Mouse (Mus musculus): Measurements from ENCODE around the gene Cux1.

Gene Cux1

DNA sequence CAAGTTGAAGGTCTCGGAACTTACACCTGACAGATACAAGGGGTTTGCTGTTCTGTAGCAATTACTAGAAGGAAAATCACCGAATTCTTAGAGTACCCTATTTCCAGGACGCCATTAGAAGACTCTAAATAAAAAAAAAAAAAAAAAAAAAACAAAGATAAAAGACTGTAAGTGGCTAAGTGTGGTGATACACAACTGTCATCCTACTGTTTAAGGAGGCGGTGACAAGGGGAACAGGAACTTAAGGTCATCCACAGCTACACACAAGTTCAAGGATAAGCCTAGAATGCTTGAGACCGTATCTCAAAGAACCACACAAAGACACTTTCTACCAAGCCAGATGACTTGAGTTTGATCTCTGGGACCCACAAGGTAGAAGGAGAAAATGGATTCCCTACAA, 56.7 kb downstream of the Cux1 start:
- no peak for DNase-seq (ENCODE audit: low spot score in 2 of 2)

DNA sequence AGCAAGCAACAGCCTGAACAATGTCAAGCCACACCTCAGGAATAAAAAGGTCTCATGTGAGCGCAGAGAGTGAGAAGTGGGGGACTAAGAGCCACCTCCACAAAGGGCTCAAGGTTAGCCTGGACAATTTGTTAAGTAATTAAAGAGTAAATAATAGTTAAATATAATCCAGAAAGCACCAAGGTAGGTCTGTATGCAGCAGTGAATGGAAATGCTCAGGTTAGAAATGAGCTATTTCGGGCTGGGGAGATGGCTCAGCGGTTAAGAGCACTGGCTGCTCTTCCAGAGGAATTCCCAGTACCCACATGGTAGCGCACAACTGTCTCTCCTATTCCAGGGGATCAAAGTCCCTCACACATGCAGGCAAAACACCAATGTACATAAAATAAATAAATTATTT, 59.7 kb downstream of the Cux1 start:
- DNase-seq (ENCODE audit: low spot score in 2 of 2): no peak

DNA sequence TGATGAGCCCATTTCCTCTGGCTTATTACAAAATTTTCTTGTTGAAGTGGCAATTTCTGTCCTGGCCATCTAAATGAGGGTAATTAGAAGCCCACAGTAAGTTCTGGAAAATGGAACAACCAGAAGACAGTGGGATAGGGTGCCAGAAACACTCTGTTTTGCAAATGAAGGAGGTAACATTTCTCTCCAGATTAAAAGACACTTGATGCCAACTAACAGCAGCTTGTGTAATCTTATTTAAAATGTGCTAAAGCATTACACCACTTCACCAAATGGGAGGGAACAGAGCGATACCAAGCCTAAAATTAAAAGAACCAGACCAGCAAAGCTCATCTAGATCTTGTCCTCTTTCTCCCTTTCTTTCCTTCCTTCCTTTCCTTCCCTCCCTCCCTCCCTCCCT, 61.0 kb downstream of the Cux1 start:
- DNase-seq (ENCODE audit: low spot score in 2 of 2): no peak

DNA sequence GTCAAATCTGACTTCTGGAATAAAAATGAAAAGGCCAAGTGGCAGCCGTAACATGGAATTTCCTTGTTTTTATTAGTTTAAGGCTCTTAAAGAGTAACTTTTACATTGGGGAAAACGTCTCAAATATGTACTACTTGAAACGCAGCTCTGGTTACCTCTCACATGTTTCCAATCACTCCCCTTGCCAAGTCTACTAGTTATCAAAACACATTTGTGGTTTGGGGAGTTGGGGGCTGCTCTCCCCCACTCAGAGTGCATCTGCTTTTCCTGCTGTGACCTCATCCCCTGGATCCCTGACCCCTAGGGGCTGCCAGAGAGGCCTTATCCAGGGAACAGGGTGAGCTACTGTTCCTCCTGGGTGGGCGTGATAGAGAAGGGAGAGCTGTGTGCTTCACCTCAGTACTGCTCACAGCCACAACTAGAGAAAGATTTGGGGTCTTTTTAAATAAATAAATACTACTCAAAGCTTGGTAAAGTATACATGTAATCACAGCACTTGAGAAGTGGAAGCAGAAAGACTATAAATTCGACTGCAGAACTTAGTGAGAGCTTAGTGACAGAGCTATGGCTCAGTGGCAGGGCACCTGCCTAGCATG, 64.7 kb downstream of the Cux1 start:
- no peak for DNase-seq (ENCODE audit: low spot score in 2 of 2)

DNA sequence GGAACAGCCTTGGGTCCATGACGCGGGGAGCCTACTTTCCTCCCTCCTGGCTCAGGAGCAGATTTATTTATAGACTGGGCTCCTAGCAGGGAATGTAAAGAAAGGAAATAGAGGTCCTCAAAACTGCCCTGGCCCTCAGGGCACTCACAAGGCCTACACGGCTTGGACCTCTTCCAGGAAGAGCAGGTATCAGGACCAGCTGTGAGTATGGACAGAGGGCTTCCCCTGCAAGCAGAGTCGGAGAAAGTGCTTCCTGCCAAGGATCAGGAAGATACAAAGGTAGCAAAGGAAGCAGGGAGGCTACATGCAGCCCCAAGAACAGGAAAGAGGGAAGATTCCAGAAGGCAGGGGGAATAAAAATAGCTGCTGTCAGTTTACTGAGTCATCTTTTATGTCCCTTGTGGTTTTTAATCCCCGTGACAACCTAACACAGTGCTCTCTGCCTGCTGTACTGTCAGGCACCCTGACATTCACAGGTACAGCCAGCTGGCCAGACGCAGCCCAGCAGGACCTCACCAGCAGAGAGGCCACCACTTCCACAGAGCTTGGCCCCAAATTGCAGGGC, 66.9 kb downstream of the Cux1 start:
- DNase-seq (ENCODE audit: low spot score in 2 of 2): no peak

DNA sequence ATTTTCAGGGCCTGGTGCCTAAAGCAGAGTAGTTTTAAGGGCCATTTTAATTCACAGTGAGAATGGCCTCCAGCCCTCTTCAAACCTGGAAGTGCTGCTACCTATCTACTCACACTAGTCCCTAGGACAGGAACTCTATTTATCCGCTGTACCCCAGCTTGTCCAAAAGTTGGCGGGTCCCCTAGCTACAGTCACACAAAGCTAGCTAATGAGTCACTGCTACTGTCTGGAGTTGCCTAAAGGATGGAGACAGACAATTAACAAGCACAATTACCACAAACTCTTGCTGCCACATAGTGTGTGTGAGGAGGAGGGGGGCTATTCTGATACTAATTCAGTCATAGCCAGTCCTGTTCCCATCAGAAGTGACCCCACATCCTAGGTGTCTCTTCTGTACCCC, 68.0 kb downstream of the Cux1 start:
- DNase-seq (ENCODE audit: low spot score in 2 of 2): no peak

DNA sequence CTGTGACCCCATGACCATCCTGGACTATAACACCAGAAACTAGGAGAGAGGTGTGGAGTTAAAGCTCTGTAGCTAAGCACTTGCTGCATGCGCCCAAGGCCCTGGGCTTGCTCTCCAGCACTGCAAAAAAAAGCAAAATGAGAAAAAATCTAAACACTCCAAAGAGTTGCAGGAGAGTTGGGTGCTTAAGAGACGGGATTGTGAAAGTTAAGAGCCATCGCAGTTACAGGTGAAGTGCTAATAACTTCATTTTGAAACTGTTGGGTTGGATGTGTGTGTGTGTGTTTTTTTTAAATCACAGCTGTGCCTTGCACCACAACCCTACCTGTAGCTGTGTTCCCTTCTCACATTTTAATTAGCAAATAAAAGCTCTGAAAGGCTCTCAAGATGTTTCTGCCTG, 68.5 kb downstream of the Cux1 start:
- no peak for DNase-seq (ENCODE audit: low spot score in 2 of 2)

DNA sequence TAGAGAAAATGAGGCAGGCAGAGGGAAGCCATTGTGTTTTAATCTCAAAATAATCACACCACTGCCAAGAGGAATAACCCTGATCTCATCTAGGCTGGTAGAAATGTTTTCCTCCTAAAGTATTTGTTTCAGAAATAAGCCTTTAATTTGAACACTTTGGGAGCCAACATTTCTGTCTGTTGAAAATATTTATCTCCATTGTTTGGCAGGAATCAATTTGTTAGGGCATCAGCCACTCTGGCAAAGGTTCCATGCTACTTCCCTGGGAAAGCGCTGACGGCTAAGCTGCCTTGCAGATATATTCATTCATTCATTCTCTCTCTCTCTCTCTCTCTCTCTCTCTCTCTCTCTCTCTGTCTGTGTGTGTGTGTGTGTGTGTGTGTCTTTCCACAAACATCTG, 70.0 kb downstream of the Cux1 start:
- no peak for DNase-seq (ENCODE audit: low spot score in 2 of 2)

DNA sequence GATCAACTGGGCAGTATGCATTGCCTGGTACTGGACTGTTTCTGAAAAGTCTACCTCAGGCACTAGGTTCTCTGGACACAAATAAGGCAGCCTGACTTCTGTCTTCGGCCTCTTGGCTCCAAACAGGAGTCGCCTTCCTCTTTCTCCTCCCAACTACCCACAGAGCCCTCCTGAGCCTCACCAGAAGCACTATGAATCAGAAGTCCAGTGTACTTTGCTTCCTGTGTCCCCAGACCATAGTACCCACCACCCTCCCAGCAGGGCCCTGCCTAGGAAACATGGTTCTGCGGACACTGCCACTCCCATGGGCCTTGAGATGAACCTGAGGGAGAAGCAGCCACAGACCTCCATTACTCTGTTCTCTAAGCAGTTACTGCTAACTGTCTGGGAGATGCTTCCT, 71.7 kb downstream of the Cux1 start:
- no peak for DNase-seq (ENCODE audit: low spot score in 2 of 2)

DNA sequence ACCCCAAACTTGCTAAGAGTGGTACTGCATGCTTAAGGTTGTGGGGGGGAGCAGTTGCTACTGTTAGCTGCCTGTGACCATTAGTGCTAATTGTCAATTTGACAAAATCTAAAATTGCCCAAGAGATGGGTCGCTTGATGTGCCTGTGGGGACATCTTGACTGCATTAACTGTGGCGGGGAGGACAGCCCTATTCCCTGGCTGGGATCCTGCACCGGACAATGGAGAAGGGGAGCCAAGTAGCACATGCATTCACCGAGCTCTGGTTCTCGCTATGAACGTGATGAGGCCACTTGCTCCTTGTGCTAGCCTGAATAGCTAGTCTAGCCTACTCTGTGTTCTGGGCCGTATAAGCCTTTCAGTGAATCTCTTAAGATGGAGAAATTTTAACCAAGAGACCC, 72.4 kb downstream of the Cux1 start:
- DNase-seq (ENCODE audit: low spot score in 2 of 2): no peak

DNA sequence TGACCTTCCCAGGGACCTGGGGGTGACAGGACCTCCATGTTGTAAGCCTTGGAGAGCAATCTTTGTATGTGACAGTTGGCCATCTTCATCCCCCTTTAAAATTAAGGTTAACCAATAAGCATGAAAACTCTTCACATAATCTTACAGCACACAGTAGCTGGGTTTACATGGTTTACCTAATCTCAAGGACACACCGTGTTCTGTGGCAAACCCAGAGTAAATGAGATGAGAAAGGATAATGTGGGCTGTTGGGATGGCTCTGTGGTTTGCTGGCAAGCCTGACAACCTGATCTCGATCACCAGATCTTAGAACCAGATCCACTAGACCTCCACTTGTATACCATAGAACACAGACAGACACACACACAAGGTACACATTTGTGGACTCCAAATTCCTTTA, 73.0 kb downstream of the Cux1 start:
- no peak for DNase-seq (ENCODE audit: low spot score in 2 of 2)

DNA sequence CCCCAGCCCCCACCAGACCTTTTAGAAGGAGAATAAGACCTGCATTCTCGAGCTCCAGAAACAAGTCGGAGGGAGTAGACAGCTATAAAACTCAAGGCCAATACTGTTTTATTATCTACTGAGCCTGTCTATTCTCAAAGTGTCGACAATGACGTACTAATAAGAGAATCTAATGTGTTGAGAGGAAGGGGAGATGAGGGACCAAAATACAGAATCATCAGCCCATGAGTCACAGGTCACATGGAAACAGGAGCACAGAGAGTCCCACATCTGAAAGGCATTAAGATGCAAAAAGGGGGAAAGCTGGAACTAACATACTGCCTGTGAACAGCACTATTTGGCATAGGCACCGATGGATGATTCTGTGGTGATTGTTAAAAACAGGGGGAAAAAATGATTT, 77.8 kb downstream of the Cux1 start:
- no peak for DNase-seq (ENCODE audit: low spot score in 2 of 2)

DNA sequence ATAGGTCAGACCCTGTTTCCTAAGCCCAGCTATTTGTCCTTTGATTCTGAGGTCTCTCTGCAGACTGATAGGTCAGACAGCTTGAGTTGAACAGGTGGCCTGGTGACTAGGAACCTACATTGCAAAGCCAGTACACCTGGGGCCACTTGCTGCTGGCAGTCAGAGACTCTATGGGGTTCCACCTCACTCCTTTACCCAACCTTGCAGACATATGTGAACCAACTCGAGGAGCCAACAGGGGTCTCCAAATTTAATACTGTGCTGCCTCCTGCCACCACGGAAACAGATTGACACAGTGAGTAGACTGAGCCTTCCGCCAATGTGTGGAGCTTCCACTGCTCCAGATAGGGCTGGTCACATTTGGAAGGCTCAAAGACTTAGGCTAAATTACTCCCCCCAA, 78.6 kb downstream of the Cux1 start:
- no peak for DNase-seq (ENCODE audit: low spot score in 2 of 2)

DNA sequence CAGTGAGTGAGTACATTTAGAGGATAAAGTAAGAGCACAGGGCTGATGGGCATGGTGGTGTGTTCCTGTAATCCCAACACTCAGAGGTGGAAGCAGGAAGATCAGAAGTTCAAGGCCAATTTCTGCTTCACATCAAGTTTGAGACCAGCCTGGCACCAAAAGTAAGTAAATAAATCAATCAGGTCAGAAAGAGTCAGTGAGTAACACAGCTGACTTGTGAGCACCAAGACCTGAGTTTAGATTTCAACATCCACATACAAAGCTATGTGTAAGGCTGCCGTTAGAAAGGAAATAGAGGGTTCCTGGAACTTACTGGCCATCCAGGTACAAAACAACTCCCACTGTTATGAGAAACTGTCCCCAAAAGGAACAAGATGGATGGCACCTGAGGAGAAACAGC, 79.1 kb downstream of the Cux1 start:
- no peak for DNase-seq (ENCODE audit: low spot score in 2 of 2)

DNA sequence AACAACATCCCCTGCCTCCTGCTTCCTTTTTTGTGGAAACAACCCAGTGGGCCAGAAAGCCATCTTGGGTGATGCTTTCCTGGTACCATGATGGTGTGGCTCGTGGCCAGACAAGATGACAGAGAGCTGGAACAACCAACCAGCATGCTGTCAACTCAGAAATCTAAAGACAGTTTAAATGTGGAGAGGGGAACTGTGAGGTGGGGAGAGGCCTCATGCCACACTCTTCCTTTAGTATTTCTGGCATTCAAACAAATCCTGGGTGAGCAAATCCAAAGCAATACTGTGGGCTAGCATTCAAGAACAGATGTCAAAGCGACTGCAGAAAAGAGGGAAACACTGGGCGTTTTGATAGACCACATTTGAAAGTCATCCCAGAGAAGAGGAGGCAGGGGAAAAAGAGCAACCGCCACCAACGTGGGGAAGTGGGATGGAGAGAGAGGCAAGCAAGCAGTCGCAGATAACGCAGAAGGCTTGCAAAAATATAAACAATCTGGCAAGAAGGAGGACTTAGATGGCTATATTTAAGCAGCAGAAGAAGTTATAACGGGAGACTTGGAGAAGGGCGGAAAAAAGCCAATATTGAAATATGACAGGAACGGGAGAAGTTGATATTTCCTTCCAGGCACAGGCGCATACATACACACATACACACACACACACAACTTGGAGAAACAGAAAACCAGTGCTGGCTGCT, 79.7 kb downstream of the Cux1 start:
- no peak for DNase-seq (ENCODE audit: low spot score in 2 of 2)

DNA sequence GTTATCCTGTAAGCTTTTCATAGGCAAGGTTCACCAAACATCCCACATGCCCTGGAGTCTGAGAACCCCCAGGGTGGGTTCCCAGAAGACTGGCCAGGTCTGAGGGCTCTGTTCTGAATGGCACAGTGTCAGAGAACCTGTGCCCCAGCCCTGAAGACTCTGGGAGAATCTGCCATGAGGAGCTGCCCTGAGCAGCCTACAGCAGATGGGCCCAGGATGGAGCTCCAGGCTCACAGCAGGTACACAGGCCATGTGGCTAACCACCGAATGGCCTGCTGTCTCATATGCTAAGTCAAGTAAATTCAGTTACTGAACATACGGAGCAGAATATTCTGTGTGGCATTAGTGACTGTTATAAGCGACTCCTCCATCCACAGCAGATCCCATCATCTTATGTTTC, 80.9 kb downstream of the Cux1 start:
- DNase-seq (ENCODE audit: low spot score in 2 of 2): no peak

DNA sequence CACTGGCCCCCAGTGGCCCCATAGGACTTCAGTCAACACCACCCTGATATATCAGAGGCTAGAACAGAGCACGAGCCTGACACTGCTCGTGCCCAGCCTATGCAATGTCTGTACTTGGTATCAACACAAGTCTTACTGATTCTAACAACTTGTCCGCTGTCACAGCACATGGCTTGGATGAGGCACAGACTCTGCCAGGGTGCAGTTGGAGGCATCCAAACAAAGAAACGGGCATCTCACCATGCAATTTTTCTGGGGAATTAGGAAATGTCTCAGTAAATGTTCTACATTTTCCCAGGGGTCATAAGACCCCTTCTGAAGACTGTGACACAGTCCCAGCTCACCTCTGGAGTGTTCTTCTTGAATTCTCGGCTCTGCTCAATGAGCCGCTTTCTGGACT, 81.9 kb downstream of the Cux1 start:
- no peak for DNase-seq (ENCODE audit: low spot score in 2 of 2)

DNA sequence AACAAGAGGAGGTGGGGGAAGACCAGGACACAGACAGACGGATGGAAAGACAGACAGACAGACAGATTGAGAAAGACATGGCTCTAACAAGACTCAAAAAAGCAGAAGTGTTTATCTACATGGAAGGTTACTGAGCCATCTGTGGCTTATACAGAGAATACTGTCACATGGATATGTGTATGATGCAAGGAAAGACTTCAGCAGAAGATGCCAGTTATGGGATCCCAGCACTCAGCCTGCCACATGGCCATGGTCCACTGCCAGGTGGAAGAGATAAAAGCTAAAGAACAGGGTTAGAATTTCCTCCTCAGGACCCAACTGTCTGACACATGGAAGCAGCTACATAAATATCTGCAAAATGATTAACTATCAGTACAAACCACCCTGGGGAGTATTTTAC, 84.9 kb downstream of the Cux1 start:
- no peak for DNase-seq (ENCODE audit: low spot score in 2 of 2)

DNA sequence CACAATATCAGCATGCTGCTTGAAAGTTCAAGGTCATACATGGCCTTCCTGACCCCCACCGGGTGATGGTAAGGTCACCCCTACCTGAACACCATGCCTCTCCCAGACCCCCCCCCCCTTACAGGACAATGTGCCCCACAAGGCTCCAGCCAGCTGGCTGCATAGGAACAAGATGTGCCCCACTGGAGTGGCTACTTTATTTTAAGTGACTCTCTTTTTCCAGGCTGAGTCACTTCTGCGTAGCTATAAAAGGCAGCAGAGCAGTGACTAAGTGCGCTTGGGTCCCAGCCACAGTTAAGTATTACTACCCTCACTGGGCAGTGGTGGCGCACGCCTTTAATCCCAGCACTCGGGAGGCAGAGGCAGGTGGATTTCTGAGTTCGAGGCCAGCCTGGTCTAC, 86.7 kb downstream of the Cux1 start:
- no peak for DNase-seq (ENCODE audit: low spot score in 2 of 2)

DNA sequence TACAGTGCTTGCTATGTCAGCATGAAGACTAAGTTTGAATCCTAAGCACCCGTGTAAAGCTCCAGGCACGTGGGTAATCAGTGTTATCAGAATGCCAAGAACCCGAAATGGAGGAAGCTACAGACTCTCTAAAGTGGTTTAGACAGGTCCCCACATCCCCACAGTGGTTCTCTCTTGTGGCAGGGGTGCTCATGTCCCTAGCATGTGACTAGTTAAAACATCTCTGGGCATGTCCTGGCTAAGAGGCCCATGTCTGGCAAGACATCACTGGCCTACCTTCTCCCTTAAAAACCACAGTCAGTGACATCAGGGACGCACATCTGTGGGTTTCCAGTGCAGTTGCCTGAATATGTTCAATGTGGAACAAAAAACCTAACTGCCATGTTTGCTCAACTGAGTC, 87.5 kb downstream of the Cux1 start:
- no peak for DNase-seq (ENCODE audit: low spot score in 2 of 2)

DNA sequence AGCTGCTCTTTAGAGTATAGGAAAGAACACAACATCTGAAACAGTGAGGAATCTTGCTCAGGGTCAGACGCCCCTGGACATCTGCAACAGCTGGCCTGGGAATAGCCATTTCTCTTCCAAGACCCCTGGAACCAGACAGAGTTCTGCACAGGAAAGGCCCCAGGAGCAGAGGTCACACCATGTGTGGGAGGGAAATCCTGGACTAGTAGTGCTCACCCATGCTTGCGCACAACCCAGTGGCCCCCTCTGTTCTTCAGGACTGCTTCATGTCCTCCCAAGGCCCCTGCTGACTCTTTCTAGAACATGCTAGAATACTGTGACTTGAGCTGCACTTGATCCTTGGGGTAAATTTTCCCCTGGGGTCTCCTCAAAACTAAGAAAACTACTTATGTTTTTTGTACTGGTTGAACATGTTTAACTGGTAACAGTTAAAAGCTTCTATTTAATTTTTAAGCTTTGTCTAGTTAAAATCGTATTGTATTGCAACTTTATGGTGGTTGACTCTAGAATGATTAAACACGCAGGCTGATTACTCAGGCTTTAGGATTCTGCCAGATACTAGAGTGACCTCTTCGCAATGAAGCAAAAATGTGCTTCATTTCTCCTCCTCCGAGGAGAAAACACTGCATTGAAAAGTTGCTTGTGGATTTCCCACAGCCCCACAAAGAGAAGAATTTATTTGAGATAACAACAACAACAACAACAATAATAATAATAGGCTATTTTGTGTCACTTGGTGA, 88.1 kb downstream of the Cux1 start:
- DNase-seq (ENCODE audit: low spot score in 2 of 2): no peak

DNA sequence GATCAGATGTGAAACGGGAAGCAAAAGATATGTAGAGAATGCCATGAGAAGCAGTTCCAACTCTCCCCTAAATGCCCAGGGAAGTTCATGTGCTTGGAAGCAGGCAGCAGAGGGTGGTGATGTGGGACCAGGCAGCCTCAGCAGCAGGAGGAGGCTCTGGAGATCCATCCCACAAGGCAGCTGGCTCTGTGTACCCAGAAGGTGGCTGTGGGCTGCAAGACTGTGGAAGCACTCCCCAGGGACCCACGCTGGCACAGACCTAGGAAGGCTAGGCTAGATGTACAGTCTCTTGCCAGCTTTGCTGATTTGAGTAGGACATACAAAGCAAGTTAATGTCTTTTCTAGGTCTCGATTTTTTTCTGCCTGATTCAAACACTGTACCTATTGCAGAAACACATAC, 91.0 kb downstream of the Cux1 start:
- no peak for DNase-seq (ENCODE audit: low spot score in 2 of 2)

DNA sequence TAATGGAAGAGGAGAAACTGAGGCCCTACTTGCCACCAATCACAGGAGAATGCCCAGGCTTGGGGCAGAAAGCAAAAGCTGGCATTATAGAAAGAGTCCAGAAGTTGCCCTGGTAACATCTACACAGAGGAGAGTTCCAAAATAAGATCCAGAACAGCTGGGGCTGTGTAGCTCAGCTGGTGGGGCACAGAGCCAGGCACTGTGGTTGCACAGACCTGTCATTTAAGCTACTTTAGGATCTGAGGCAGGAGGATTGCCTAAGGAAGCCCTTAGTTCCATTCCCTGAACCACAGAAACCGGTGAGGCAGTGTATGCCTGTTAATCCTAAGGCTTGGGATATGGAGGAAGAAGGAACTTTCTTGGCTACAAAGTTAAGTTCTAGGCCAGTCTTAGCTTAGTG, 92.1 kb downstream of the Cux1 start:
- no peak for DNase-seq (ENCODE audit: low spot score in 2 of 2)
